Mouse (Mus musculus) kidney, embryonic 16.5 days (tissue): Measurements from ENCODE around the gene Ntng2. TPM values are rescaled to one million over a fixed set of nuclear protein-coding genes. Genes with fewer than 3 reads are reported as not detected.

ENCODE experiments used
- ATAC-seq: fragments of 200-750 bp; cut with Nextera tagmentation; 2 replicates; pipeline ENCODE4 v1.8.0; 2017; ENCODE audit warnings: moderate TSS enrichment; ENCODE audit not compliant: low FRiP score, low TSS enrichment
- H3K27ac ChIP-seq: fragments of 300-500 bp; sonication (generic); 2 replicates; pipeline ENCODE4 v1.5.1; 2014; ENCODE audit warnings: low read length
- H3K27me3 ChIP-seq: fragments of 300-500 bp; sonication (generic); 2 replicates; pipeline ENCODE4 v1.6.1; 2014; ENCODE audit warnings: low read length, control low read depth, mixed read lengths; ENCODE audit not compliant: insufficient read depth
- H3K36me3 ChIP-seq: fragments of 300-500 bp; sonication (generic); 2 replicates; pipeline ENCODE4 v1.6.1; 2014; ENCODE audit warnings: low read length, control low read depth, mixed read lengths; ENCODE audit not compliant: insufficient read depth
- H3K4me1 ChIP-seq: fragments of 300-500 bp; sonication (generic); 2 replicates; pipeline ENCODE4 v1.6.1; 2014; ENCODE audit warnings: low read length, control low read depth, mixed read lengths; ENCODE audit not compliant: insufficient read depth
- H3K4me2 ChIP-seq: fragments of 300-500 bp; sonication (generic); replicated peaks from 2 replicates; pipeline ENCODE4 v1.6.1; 2014; ENCODE audit warnings: low read depth, low read length
- H3K4me3 ChIP-seq: fragments of 300-500 bp; sonication (generic); 2 replicates; pipeline ENCODE4 v1.5.1; 2014; ENCODE audit warnings: mild to moderate bottlenecking, low read length
- H3K9ac ChIP-seq: fragments of 300-500 bp; sonication (generic); replicated peaks from 2 replicates; pipeline ENCODE4 v1.6.1; 2014; ENCODE audit warnings: low read length
- H3K9me3 ChIP-seq: fragments of 300-500 bp; sonication (generic); 2 replicates; pipeline ENCODE4 v1.6.1; 2016; ENCODE audit warnings: low read length, control low read depth
- WGBS: fragments of 180-500 bp; shearing (Covaris S2); extraction: QIAGEN DNeasy Blood & Tissue Kit; methylation state at CpG from one replicate; pipeline ENCODE4 v1.1.7; 2014; 5-methylcytosine and 5-hydroxymethylcytosine counted together
- polyA plus RNA-seq: library from polyadenylated mRNA; unstranded; fragments of >200 nt; fragmentation: Nextera tagmentation; extraction: Ambion mirVana; gene quantifications from 2 replicates; pipeline ENCODE4 v1.2.1, GENCODE M21; 2015

Ntng2 gene
- polyA plus RNA-seq, 1 experiment from 2014 or later, result 5.1 TPM

GRCm38 (mm10) chr2:29194547-29195463, 58.0 kb downstream of the Ntng2 start:
- peak overlapping the region; percentile 79 for H3K4me2 ChIP-seq
- no peaks in the 10 kb centered on the region for H3K36me3 ChIP-seq
- WGBS, result 1% methylated on average over 61 of the region's 61 CpGs
- peak overlapping the region; percentile 43 for H3K4me3 ChIP-seq
- ATAC-seq, result peak; percentile 63
- peaks cover 10% of the 10 kb centered on the region for H3K4me1 ChIP-seq
- H3K27ac ChIP-seq, result no peak overlapping the region
- peak overlapping the region; percentile 50 for H3K9ac ChIP-seq
- peaks cover 24% of the 10 kb centered on the region for H3K27me3 ChIP-seq
- H3K9me3 ChIP-seq, result no peaks in the 10 kb centered on the region

DNA sequence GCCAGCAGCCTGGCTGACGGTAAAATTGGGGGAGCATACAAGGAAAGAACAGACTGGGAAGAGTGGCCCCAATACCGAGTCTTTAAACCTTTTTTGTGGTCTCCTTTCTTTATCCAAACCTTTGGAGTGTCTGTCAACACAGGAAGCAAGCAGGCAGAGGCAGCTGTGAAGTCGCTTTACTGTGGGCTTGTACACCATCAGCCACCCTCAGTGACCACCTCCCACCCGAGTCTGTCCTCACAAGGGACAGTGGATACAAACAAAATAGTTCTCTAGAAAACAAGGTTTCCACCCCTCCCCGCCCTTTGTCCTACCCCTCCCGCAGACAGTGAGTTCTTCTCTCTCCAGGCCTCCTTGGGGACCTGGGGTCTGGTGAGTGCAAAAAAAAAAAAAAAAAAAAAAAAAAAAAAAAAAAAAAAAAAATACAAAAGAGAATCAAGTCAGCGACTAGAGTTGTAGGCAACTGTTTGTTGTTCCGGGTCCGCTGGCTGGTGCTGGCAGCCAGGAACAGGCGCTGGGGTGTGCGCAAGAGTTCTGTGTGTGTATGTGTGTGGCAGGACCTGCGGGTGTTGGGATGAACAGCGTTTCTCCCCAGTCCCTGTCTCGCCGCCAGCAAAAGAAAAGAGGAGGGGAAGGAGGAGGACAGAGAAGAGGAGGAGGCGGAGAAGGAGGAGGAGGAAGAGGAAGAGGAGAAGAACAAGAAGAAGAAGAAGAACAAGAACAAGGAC, 58.8 kb downstream of the Ntng2 start:
- Histone ChIP-seq H3K9ac (peak overlapping the region; percentile 32; the same call in 1 of the 2 replicates), H3K9me3 (no peaks in the 10 kb centered on the region), H3K36me3 (no peaks in the 10 kb centered on the region), H3K27me3 (peaks cover 24% of the 10 kb centered on the region), H3K4me1 (peaks cover 10% of the 10 kb centered on the region), H3K27ac (no peak overlapping the region), H3K4me3 (peak overlapping the region; percentile 43), H3K4me2 (peak overlapping the region; percentile 79)
- ATAC-seq, result no peak
- WGBS, result 23% methylated on average over 16 of the region's 16 CpGs

DNA sequence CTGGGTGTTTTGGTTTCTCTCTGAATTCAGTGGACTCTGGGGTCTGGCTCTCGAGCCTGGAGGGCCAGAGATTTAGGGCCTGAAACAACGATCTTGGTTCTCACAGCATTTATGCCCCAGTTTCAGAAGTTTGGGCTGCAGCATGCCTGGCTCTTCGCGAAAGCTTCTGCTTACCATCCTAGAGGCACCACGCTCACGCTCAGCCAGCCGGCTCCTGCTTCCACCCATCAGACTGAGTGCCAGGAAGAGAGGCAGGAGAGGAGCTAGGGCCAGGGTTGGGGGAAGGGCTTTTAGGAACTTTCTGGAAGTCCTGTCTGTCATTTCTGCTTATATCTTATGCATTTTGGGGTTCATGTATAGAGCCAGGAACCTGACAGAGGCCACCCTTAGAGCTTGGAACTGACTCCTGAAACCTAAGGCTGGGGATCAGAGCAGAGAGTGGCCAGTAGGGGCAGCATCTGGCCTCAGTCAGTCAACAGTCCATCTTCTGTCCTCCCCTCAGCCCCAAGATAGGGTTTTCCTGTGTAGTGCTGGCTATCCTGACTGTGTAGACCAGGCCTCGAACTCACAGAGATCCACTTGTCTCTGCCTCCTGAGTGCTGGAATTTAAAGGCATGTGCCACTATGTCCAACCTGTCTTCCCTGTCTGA, 60.1 kb downstream of the Ntng2 start:
- 73% methylated on average over 8 of the region's 8 CpGs for WGBS
- H3K9me3 ChIP-seq, result no peaks in the 10 kb centered on the region
- no peak overlapping the region for H3K4me3 ChIP-seq
- no peak for ATAC-seq
- H3K4me2 ChIP-seq, result no peak overlapping the region
- H3K36me3 ChIP-seq, result no peaks in the 10 kb centered on the region
- H3K27ac ChIP-seq, result no peak overlapping the region
- H3K27me3 ChIP-seq, result peaks cover 24% of the 10 kb centered on the region
- H3K4me1 ChIP-seq, result peaks cover 10% of the 10 kb centered on the region
- no peak overlapping the region for H3K9ac ChIP-seq

DNA sequence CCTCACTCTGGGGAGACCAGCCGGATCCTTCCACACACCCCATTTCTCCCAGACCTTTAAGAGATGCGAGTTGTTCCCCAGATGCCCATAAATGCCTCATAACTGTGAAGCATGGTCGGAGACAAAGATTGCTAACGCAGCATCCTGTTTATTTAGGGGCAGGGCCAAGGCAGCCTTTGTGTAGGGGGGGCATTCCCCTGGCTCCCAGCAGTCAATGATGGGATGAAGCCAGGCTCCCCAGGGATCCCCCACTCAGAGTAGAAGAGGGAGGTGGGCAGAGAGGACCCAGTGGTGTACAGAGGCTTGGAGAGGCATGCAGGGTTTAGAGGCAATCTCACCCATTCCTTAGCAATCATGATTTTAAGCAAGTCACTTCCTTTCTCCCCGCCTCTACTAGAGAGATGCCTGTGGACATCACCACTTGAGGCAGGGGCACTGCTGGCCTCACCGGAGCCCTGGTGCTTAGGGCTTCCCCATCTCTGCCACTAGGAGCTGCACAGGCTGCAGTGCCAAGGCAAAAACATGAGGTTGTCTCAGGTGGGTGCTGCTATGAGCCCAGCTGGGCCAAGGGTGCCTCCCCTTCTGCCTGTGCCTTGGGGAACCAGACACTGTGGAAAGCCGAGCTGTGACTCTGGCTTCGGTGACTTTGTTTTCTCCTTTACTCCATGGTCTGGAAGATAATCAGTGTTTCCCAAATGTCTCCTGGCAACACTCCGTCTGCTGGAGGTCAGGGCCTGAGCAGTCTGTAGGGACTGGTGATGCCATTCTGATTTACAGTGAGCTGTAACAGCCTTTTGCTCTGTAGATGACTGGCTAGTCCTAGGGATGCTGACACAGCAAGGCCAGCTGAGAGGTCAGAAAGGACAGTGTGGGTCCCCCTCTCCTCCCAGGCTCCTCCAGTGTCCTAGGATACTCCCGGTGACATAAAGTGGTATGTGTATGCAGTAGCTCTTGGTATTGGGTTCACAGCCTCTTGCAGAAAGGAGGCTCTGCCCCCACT, 61.3 kb downstream of the Ntng2 start:
- Histone ChIP-seq H3K4me3 (no peak overlapping the region), H3K9me3 (no peaks in the 10 kb centered on the region), H3K9ac (no peak overlapping the region), H3K4me2 (no peak overlapping the region), H3K4me1 (peaks cover 10% of the 10 kb centered on the region), H3K27me3 (peaks cover 15% of the 10 kb centered on the region), H3K36me3 (no peaks in the 10 kb centered on the region), H3K27ac (no peak overlapping the region)
- peak; percentile 17; the same call in 1 of the 2 replicates for ATAC-seq
- WGBS, result 44% methylated on average over 10 of the region's 10 CpGs

DNA sequence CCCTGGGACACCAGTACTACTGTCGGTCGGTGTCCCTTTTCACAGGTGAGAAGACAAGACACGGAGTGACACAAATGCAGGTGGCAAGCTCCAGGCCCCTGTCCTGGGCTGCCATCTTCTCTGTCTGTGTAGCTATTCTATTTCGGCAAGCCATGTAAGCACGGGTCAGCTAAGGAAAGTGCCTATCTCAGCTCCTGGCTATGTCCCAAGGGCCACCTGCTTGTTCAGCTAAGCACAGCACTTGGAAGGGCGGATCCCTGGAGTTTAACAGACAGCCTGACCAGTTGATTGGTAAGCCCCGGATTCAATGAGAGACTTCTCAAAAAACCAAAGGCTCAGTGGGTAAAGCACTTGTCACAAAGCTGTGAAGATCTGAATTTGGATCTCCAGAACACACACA, 62.4 kb downstream of the Ntng2 start:
- peaks cover 5% of the 10 kb centered on the region for H3K27me3 ChIP-seq
- no peaks in the 10 kb centered on the region for H3K36me3 ChIP-seq
- 82% methylated on average over 7 of the region's 7 CpGs for WGBS
- H3K9me3 ChIP-seq, result no peaks in the 10 kb centered on the region
- peaks cover 10% of the 10 kb centered on the region for H3K4me1 ChIP-seq
- H3K4me2 ChIP-seq, result no peak overlapping the region
- no peak overlapping the region for H3K9ac ChIP-seq
- no peak overlapping the region for H3K27ac ChIP-seq
- no peak overlapping the region for H3K4me3 ChIP-seq
- ATAC-seq, result no peak

DNA sequence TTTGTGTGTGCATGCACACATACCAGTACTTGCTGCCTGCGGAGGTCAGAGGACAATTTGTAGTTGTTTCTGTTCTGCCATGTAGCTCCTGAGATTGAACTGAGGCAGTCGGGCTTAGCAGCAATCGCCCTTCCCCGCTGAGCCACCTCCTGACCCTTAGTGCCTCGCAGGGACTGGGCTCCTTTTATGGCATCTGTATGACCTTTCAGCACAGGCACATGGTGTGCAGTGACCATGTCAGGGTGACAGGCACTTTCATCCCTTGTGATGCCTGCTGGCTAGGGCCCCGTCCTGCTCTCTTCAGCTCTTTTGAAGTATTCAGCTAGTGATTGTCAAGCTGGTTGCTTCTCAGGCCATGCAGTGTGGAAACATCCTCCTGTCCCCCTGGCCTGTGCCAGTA, 66.6 kb downstream of the Ntng2 start:
- Histone ChIP-seq H3K4me2 (no peak overlapping the region), H3K9ac (no peak overlapping the region), H3K27ac (no peak overlapping the region), H3K4me1 (no peaks in the 10 kb centered on the region), H3K4me3 (no peak overlapping the region), H3K36me3 (no peaks in the 10 kb centered on the region), H3K27me3 (no peaks in the 10 kb centered on the region), H3K9me3 (no peaks in the 10 kb centered on the region)
- no peak for ATAC-seq
- 41% methylated on average over 6 of the region's 6 CpGs for WGBS

- ATAC-seq, result no peak
- no peak overlapping the region for H3K9ac ChIP-seq
- WGBS, result 55% methylated on average over 6 of the region's 6 CpGs
Measured at GRCm38 (mm10) chr2:29183266-29183924, 69.4 kb downstream of the Ntng2 start.

GRCm38 (mm10) chr2:29181111-29181510, 71.7 kb downstream of the Ntng2 start:
- whole genome bisulfite sequencing, result 82% methylated on average over 2 of the region's 2 CpGs
- Histone ChIP-seq H3K4me3 (no peak overlapping the region), H3K4me1 (no peaks in the 10 kb centered on the region), H3K27ac (no peak overlapping the region), H3K9me3 (no peaks in the 10 kb centered on the region), H3K27me3 (no peaks in the 10 kb centered on the region), H3K36me3 (peaks cover 28% of the 10 kb centered on the region), H3K9ac (no peak overlapping the region), H3K4me2 (no peak overlapping the region)
- no peak for ATAC-seq

More at GRCm38 (mm10) chr2:29183266-29183924, 69.4 kb downstream of the Ntng2 start:
- Histone ChIP-seq H3K9me3 (no peaks in the 10 kb centered on the region), H3K4me2 (no peak overlapping the region), H3K4me1 (no peaks in the 10 kb centered on the region), H3K27ac (no peak overlapping the region), H3K4me3 (no peak overlapping the region), H3K27me3 (no peaks in the 10 kb centered on the region), H3K36me3 (peaks cover 17% of the 10 kb centered on the region)
